Mouse (Mus musculus): ENCODE data around the gene Upp2. TPM values are rescaled to one million over a fixed set of nuclear protein-coding genes. Genes with fewer than 3 reads are reported as not detected.

The Upp2 gene
- polyA plus RNA-seq, 1 experiment from 2014 or later = 7.5 TPM

DNA sequence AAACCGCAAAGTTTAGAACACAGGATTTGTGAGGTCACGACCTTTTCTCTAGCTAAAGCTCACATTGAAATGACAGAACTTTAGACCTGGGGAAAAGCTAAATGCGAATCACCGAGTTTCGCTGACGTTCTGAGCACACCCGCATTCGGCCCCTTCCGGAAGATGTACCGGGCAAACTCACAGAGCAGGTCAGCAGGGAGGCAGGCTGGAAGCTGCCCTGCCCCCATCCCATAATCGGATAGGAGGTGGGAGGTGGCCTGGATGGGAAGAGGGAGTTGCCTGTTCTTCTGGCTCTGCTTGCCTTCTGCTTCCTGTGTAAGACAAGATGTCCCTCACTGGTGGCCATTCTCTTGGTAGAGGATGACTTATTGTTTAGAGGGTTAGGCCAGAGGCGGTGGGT lies 112.9 kb downstream of the Upp2 start:
- no peak overlapping the region for H3K4me2 ChIP-seq (ENCODE audit: low read length)
- 81% methylated on average over 12 of the region's 12 CpGs for WGBS

GRCm38 (mm10) chr2:58680794-58681193 lies 113.7 kb downstream of the Upp2 start:
- no peak overlapping the region for H3K9ac ChIP-seq (ENCODE audit: low read length)
- 21% methylated on average over 6 of the region's 6 CpGs for WGBS

More for the DNA sequence above, 112.9 kb downstream of the Upp2 start:
- H3K9me3 ChIP-seq (ENCODE audit: control insufficient read depth, low read length) = no peaks in the 10 kb centered on the region
- no peaks in the 10 kb centered on the region for H3K27me3 ChIP-seq (ENCODE audit: control insufficient read depth, insufficient read depth, low read length)
- no peaks in the 10 kb centered on the region for H3K36me3 ChIP-seq (ENCODE audit: control insufficient read depth, insufficient read depth, low read length)
- H3K4me1 ChIP-seq (ENCODE audit: control insufficient read depth in 2 of 2, insufficient read depth in 2 of 2, low read length in 2 of 2) = no peaks in the 10 kb centered on the region
- H3K27ac ChIP-seq (replicated peaks in 1 of 2; ENCODE audit: control insufficient read depth in 1 of 2, insufficient read depth in 1 of 2, low read depth in 2 of 2, low read length in 2 of 2) = no peak overlapping the region
- no peak overlapping the region for H3K9ac ChIP-seq (ENCODE audit: low read length)
- ATAC-seq (ENCODE audit: insufficient number of reproducible peaks, insufficient read depth, low FRiP score, low read depth) = no peak
- H3K4me3 ChIP-seq (ENCODE audit: control insufficient read depth in 1 of 2, insufficient read depth in 1 of 2, low read depth in 1 of 2, low read length in 2 of 2) = no peak overlapping the region

DNA sequence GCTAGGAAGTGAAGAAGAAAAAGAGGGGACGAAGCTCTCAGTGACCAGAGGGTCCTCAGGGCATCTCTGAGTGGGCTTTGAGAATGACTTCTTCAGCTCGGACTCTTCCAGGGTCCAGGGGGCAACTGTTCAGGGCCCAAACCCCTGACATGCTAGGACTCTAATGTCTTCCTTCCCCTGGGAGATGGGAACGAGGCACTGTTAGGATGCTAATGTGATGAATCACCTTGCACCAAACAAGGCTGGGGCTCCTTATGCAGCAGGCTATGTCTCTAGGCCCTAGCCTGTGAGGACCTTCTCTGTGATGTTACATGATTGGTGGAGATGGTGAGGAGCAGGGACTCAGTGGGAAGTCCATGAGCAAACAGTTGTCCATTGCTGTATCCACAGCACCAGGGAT lies 114.3 kb downstream of the Upp2 start:
- no peak for ATAC-seq (ENCODE audit: insufficient number of reproducible peaks, insufficient read depth, low FRiP score, low read depth)
- H3K36me3 ChIP-seq (ENCODE audit: control insufficient read depth, insufficient read depth, low read length) = no peaks in the 10 kb centered on the region
- H3K4me3 ChIP-seq (ENCODE audit: control insufficient read depth in 1 of 2, insufficient read depth in 1 of 2, low read depth in 1 of 2, low read length in 2 of 2) = no peak overlapping the region
- no peaks in the 10 kb centered on the region for H3K4me1 ChIP-seq (ENCODE audit: control insufficient read depth in 2 of 2, insufficient read depth in 2 of 2, low read length in 2 of 2)
- H3K27me3 ChIP-seq (ENCODE audit: control insufficient read depth, insufficient read depth, low read length) = no peaks in the 10 kb centered on the region
- no peaks in the 10 kb centered on the region for H3K9me3 ChIP-seq (ENCODE audit: control insufficient read depth, low read length)
- H3K9ac ChIP-seq (ENCODE audit: low read length) = no peak overlapping the region
- WGBS = 57% methylated on average over 3 of the region's 3 CpGs
- no peak overlapping the region for H3K27ac ChIP-seq (replicated peaks in 1 of 2; ENCODE audit: control insufficient read depth in 1 of 2, insufficient read depth in 1 of 2, low read depth in 2 of 2, low read length in 2 of 2)
- no peak overlapping the region for H3K4me2 ChIP-seq (ENCODE audit: low read length)

More at GRCm38 (mm10) chr2:58680794-58681193, 113.7 kb downstream of the Upp2 start:
- no peak for ATAC-seq (ENCODE audit: insufficient number of reproducible peaks, insufficient read depth, low FRiP score, low read depth)
- Histone ChIP-seq H3K36me3 (ENCODE audit: control insufficient read depth, insufficient read depth, low read length) (no peaks in the 10 kb centered on the region), H3K4me2 (ENCODE audit: low read length) (no peak overlapping the region), H3K27ac (replicated peaks in 1 of 2; ENCODE audit: control insufficient read depth in 1 of 2, insufficient read depth in 1 of 2, low read depth in 2 of 2, low read length in 2 of 2) (no peak overlapping the region), H3K9me3 (ENCODE audit: control insufficient read depth, low read length) (no peaks in the 10 kb centered on the region), H3K27me3 (ENCODE audit: control insufficient read depth, insufficient read depth, low read length) (no peaks in the 10 kb centered on the region), H3K4me3 (ENCODE audit: control insufficient read depth in 1 of 2, insufficient read depth in 1 of 2, low read depth in 1 of 2, low read length in 2 of 2) (no peak overlapping the region), H3K4me1 (ENCODE audit: control insufficient read depth in 2 of 2, insufficient read depth in 2 of 2, low read length in 2 of 2) (no peaks in the 10 kb centered on the region)

GRCm38 (mm10) chr2:58697501-58697900 lies 130.4 kb downstream of the Upp2 start:
- Histone ChIP-seq H3K27me3 (ENCODE audit: control insufficient read depth, insufficient read depth, low read length) (no peaks in the 10 kb centered on the region), H3K9me3 (ENCODE audit: control insufficient read depth, low read length) (no peaks in the 10 kb centered on the region), H3K4me1 (ENCODE audit: control insufficient read depth in 2 of 2, insufficient read depth in 2 of 2, low read length in 2 of 2) (peaks cover 11 to 23% of the 10 kb centered on the region in 2 experiments), H3K9ac (ENCODE audit: low read length) (no peak overlapping the region), H3K36me3 (ENCODE audit: control insufficient read depth, insufficient read depth, low read length) (no peaks in the 10 kb centered on the region), H3K4me2 (ENCODE audit: low read length) (no peak overlapping the region), H3K27ac (replicated peaks in 1 of 2; ENCODE audit: control insufficient read depth in 1 of 2, insufficient read depth in 1 of 2, low read depth in 2 of 2, low read length in 2 of 2) (no peak overlapping the region), H3K4me3 (ENCODE audit: control insufficient read depth in 1 of 2, insufficient read depth in 1 of 2, low read depth in 1 of 2, low read length in 2 of 2) (no peak overlapping the region)
- 59% methylated on average over 8 of the region's 8 CpGs for WGBS
- ATAC-seq (ENCODE audit: insufficient number of reproducible peaks, insufficient read depth, low FRiP score, low read depth) = no peak

DNA sequence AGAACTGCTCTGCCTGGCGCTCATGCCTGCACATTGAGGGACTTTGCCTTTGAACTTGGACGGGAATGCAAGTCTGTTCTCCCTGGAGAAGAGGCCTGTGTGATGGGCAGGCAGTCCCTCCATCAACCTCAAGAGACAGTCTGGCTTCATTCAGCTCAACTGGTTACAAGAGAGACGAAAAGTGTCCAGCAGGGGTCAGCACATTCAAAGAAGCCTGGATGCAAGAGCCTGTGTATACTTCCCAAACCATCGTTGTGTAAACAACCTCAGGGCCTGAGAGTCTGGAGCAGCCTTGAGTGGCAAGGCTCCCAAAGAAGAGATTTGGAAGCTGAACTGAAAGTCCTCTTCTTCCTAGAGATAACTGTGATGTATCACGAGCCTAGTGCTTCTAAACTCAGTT lies 132.8 kb downstream of the Upp2 start:
- no peaks in the 10 kb centered on the region for H3K27me3 ChIP-seq (ENCODE audit: control insufficient read depth, insufficient read depth, low read length)
- ATAC-seq (ENCODE audit: insufficient number of reproducible peaks, insufficient read depth, low FRiP score, low read depth) = no peak
- H3K4me3 ChIP-seq (ENCODE audit: control insufficient read depth in 1 of 2, insufficient read depth in 1 of 2, low read depth in 1 of 2, low read length in 2 of 2) = no peak overlapping the region
- no peak overlapping the region for H3K27ac ChIP-seq (replicated peaks in 1 of 2; ENCODE audit: control insufficient read depth in 1 of 2, insufficient read depth in 1 of 2, low read depth in 2 of 2, low read length in 2 of 2)
- H3K4me2 ChIP-seq (ENCODE audit: low read length) = no peak overlapping the region
- peaks cover 13 to 24% of the 10 kb centered on the region in 2 experiments for H3K4me1 ChIP-seq (ENCODE audit: control insufficient read depth in 2 of 2, insufficient read depth in 2 of 2, low read length in 2 of 2)
- H3K9me3 ChIP-seq (ENCODE audit: control insufficient read depth, low read length) = no peaks in the 10 kb centered on the region
- H3K36me3 ChIP-seq (ENCODE audit: control insufficient read depth, insufficient read depth, low read length) = no peaks in the 10 kb centered on the region
- no peak overlapping the region for H3K9ac ChIP-seq (ENCODE audit: low read length)
- 26% methylated on average over 5 of the region's 5 CpGs for WGBS

DNA sequence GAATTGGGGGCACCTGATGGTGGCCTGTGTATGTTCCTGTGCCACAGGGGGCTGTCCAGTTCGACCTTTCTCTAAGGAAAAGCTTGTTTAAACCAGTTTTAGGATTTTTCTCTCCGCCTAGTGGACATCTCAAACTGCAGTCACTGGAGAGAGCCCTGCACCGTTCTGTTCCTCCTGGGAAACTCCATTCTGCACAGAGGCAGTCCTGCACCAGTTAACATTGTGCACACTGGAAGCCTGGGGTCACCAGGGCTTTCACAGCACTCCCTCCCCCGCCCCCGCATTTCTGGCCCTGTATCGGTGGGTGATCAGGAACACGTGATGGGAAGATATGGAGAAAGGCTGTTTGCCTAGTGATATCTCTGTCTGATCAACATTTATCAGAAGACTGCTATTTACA lies 133.3 kb downstream of the Upp2 start:
- H3K4me3 ChIP-seq (ENCODE audit: control insufficient read depth in 1 of 2, insufficient read depth in 1 of 2, low read depth in 1 of 2, low read length in 2 of 2) = no peak overlapping the region
- H3K9me3 ChIP-seq (ENCODE audit: control insufficient read depth, low read length) = no peaks in the 10 kb centered on the region
- WGBS = 75% methylated on average over 7 of the region's 7 CpGs
- no peak overlapping the region for H3K27ac ChIP-seq (replicated peaks in 1 of 2; ENCODE audit: control insufficient read depth in 1 of 2, insufficient read depth in 1 of 2, low read depth in 2 of 2, low read length in 2 of 2)
- peaks cover 13 to 24% of the 10 kb centered on the region in 2 experiments for H3K4me1 ChIP-seq (ENCODE audit: control insufficient read depth in 2 of 2, insufficient read depth in 2 of 2, low read length in 2 of 2)
- no peak overlapping the region for H3K9ac ChIP-seq (ENCODE audit: low read length)
- H3K4me2 ChIP-seq (ENCODE audit: low read length) = no peak overlapping the region
- H3K27me3 ChIP-seq (ENCODE audit: control insufficient read depth, insufficient read depth, low read length) = no peaks in the 10 kb centered on the region
- no peaks in the 10 kb centered on the region for H3K36me3 ChIP-seq (ENCODE audit: control insufficient read depth, insufficient read depth, low read length)
- ATAC-seq (ENCODE audit: insufficient number of reproducible peaks, insufficient read depth, low FRiP score, low read depth) = no peak

- H3K4me1 ChIP-seq (ENCODE audit: control insufficient read depth in 2 of 2, insufficient read depth in 2 of 2, low read length in 2 of 2) = peaks cover 19 to 31% of the 10 kb centered on the region in 2 experiments
- H3K9ac ChIP-seq (ENCODE audit: low read length) = no peak overlapping the region
- H3K9me3 ChIP-seq (ENCODE audit: control insufficient read depth, low read length) = no peaks in the 10 kb centered on the region
- no peak overlapping the region for H3K27ac ChIP-seq (replicated peaks in 1 of 2; ENCODE audit: control insufficient read depth in 1 of 2, insufficient read depth in 1 of 2, low read depth in 2 of 2, low read length in 2 of 2)
- no peak for ATAC-seq (ENCODE audit: insufficient number of reproducible peaks, insufficient read depth, low FRiP score, low read depth)
- no peak overlapping the region for H3K4me2 ChIP-seq (ENCODE audit: low read length)
- H3K4me3 ChIP-seq (ENCODE audit: control insufficient read depth in 1 of 2, insufficient read depth in 1 of 2, low read depth in 1 of 2, low read length in 2 of 2) = no peak overlapping the region
- H3K27me3 ChIP-seq (ENCODE audit: control insufficient read depth, insufficient read depth, low read length) = no peaks in the 10 kb centered on the region
- no peaks in the 10 kb centered on the region for H3K36me3 ChIP-seq (ENCODE audit: control insufficient read depth, insufficient read depth, low read length)
- WGBS = 82% methylated on average over 4 of the region's 4 CpGs
These were observed 134.5 kb downstream of the Upp2 start for GRCm38 (mm10) chr2:58701627-58702026.

DNA sequence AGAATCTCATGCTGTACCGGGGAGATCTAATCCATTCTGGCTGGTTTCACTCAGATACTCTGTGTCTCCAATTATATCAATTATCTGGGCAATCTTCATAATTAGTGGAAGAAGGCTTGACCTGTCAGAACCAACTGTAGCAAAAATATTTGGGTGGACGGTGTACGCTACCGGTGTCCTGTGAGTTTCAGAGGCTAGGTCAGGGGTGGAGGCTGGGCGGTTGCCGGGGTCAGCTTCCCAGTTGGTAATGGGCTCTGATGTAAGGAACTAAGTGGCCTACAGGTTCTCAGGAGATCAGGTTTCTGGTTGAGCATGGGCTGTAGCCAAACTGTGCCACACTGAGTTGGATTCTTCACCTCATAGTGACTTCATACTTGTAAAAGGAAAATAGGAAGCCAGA lies 136.1 kb downstream of the Upp2 start:
- Histone ChIP-seq H3K27me3 (ENCODE audit: control insufficient read depth, insufficient read depth, low read length) (no peaks in the 10 kb centered on the region), H3K4me1 (ENCODE audit: control insufficient read depth in 2 of 2, insufficient read depth in 2 of 2, low read length in 2 of 2) (peaks cover 24 to 42% of the 10 kb centered on the region in 2 experiments), H3K27ac (replicated peaks in 1 of 2; ENCODE audit: control insufficient read depth in 1 of 2, insufficient read depth in 1 of 2, low read depth in 2 of 2, low read length in 2 of 2) (no peak overlapping the region), H3K4me3 (ENCODE audit: control insufficient read depth in 1 of 2, insufficient read depth in 1 of 2, low read depth in 1 of 2, low read length in 2 of 2) (no peak overlapping the region), H3K9me3 (ENCODE audit: control insufficient read depth, low read length) (no peaks in the 10 kb centered on the region), H3K4me2 (ENCODE audit: low read length) (no peak overlapping the region), H3K36me3 (ENCODE audit: control insufficient read depth, insufficient read depth, low read length) (no peaks in the 10 kb centered on the region), H3K9ac (ENCODE audit: low read length) (no peak overlapping the region)
- ATAC-seq (ENCODE audit: insufficient number of reproducible peaks, insufficient read depth, low FRiP score, low read depth) = no peak
- 83% methylated on average over 6 of the region's 6 CpGs for WGBS
